Mouse (Mus musculus): ENCODE measurements around the gene Farp2. TPM values are rescaled to one million over a fixed set of nuclear protein-coding genes. Genes with fewer than 3 reads are reported as not detected.
"Not testable (repeated sequence)": the region's sequence is repeated elsewhere in the genome, so short reads cannot be mapped to it uniquely, and the experiment has no call there.

Gene Farp2
- polyA plus RNA-seq, 1 experiment from 2014 or later, result 4.6 TPM

GRCm38 (mm10) chr1:93506944-93507676, 4.8 kb upstream of the Farp2 start:
- H3K27ac ChIP-seq, result no peak overlapping the region
- H3K9ac ChIP-seq (replicated peaks), result no peak overlapping the region
- no peak overlapping the region for H3K4me2 ChIP-seq (replicated peaks)
- peaks cover 48% of the 10 kb centered on the region for H3K36me3 ChIP-seq
- H3K9me3 ChIP-seq, result no peaks in the 10 kb centered on the region
- ATAC-seq, result peak; percentile 47; the same call in 1 of the 2 replicates
- H3K4me1 ChIP-seq (replicated peaks), result peaks cover 7% of the 10 kb centered on the region
- H3K27me3 ChIP-seq, result no peaks in the 10 kb centered on the region
- H3K4me3 ChIP-seq (replicated peaks), result no peak overlapping the region
- 50% methylated on average over 10 of the region's 10 CpGs for WGBS

GRCm38 (mm10) chr1:93508576-93508975, 3.3 kb upstream of the Farp2 start:
- H3K4me3 ChIP-seq (replicated peaks); H3K9ac ChIP-seq (replicated peaks); H3K9me3 ChIP-seq; ATAC-seq; H3K27ac ChIP-seq; H3K27me3 ChIP-seq; H3K4me2 ChIP-seq (replicated peaks): not testable (repeated sequence)
- 47% methylated on average over 1 of the region's 1 CpGs for WGBS
- Histone ChIP-seq H3K4me1 (replicated peaks) (peaks cover 18% of the 10 kb centered on the region), H3K36me3 (peaks cover 40% of the 10 kb centered on the region)

- peaks cover 18% of the 10 kb centered on the region for H3K4me1 ChIP-seq (replicated peaks)
- H3K4me3 ChIP-seq (replicated peaks), result peak overlapping the region; percentile 71
- H3K36me3 ChIP-seq, result peaks cover 16% of the 10 kb centered on the region
- peak overlapping the region; percentile 89 for H3K4me2 ChIP-seq (replicated peaks)
- 2% methylated on average over 15 of the region's 15 CpGs for WGBS
- no peaks in the 10 kb centered on the region for H3K27me3 ChIP-seq
- H3K27ac ChIP-seq, result peak overlapping the region; percentile 69
- H3K9ac ChIP-seq (replicated peaks), result peak overlapping the region; percentile 85
- peak; percentile 74 for ATAC-seq
- H3K9me3 ChIP-seq, result no peaks in the 10 kb centered on the region
Observed at GRCm38 (mm10) chr1:93512351-93512690, 442 bp downstream of the Farp2 start.

DNA sequence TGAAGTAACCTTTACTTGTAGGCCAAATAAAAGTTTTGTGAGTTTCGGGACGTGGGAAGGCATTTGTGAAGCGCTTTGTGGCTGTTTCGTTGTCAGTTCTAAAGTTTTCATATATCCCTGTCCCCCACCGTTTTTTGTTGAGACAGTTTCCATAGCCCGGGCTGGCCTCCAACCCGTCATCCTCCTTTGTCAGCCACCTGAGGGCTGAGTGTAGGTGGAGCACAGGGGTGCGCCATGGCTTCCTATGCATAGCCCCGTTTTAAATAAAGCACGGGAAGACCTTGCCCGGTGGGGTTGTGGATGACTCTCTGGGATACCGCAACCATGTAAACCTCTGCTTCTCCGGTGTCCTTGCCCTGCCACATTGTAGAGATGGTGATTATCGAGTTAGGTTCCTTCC, 1.3 kb downstream of the Farp2 start:
- Histone ChIP-seq H3K27ac (no peak overlapping the region), H3K4me1 (replicated peaks) (peaks cover 18% of the 10 kb centered on the region), H3K9me3 (no peaks in the 10 kb centered on the region), H3K9ac (replicated peaks) (no peak overlapping the region), H3K4me2 (replicated peaks) (peak overlapping the region; percentile 89; the same call in 1 of the 2 replicates), H3K4me3 (replicated peaks) (no peak overlapping the region), H3K27me3 (no peaks in the 10 kb centered on the region), H3K36me3 (peaks cover 10% of the 10 kb centered on the region; the same call in 1 of the 2 replicates)
- 78% methylated on average over 14 of the region's 14 CpGs for WGBS
- no peak for ATAC-seq

- ATAC-seq, result no peak
Observed at GRCm38 (mm10) chr1:93521491-93521890, 9.6 kb downstream of the Farp2 start.

GRCm38 (mm10) chr1:93522325-93522724, 10.4 kb downstream of the Farp2 start:
- H3K27ac ChIP-seq, result no peak overlapping the region
- 77% methylated on average over 1 of the region's 1 CpGs for WGBS
- no peaks in the 10 kb centered on the region for H3K27me3 ChIP-seq
- H3K4me3 ChIP-seq (replicated peaks), result no peak overlapping the region
- H3K4me1 ChIP-seq (replicated peaks), result no peaks in the 10 kb centered on the region
- no peak overlapping the region for H3K4me2 ChIP-seq (replicated peaks)
- no peaks in the 10 kb centered on the region for H3K36me3 ChIP-seq
- no peak for ATAC-seq
- H3K9ac ChIP-seq (replicated peaks), result no peak overlapping the region
- H3K9me3 ChIP-seq, result no peaks in the 10 kb centered on the region

More at GRCm38 (mm10) chr1:93521491-93521890, 9.6 kb downstream of the Farp2 start:
- WGBS, result 81% methylated on average over 2 of the region's 2 CpGs
- H3K9ac ChIP-seq (replicated peaks), result no peak overlapping the region
- no peaks in the 10 kb centered on the region for H3K36me3 ChIP-seq
- H3K4me2 ChIP-seq (replicated peaks), result no peak overlapping the region
- H3K27ac ChIP-seq, result no peak overlapping the region
- H3K27me3 ChIP-seq, result no peaks in the 10 kb centered on the region
- no peaks in the 10 kb centered on the region for H3K4me1 ChIP-seq (replicated peaks)
- H3K4me3 ChIP-seq (replicated peaks), result no peak overlapping the region
- no peaks in the 10 kb centered on the region for H3K9me3 ChIP-seq

GRCm38 (mm10) chr1:93529801-93530200, 17.9 kb downstream of the Farp2 start:
- no peaks in the 10 kb centered on the region for H3K4me1 ChIP-seq (replicated peaks)
- no peak overlapping the region for H3K4me3 ChIP-seq (replicated peaks)
- H3K9me3 ChIP-seq, result no peaks in the 10 kb centered on the region
- H3K36me3 ChIP-seq, result peaks cover 12% of the 10 kb centered on the region; the same call in 1 of the 2 replicates
- H3K27ac ChIP-seq, result no peak overlapping the region
- no peak for ATAC-seq
- no peaks in the 10 kb centered on the region for H3K27me3 ChIP-seq
- no peak overlapping the region for H3K9ac ChIP-seq (replicated peaks)
- 93% methylated on average over 6 of the region's 6 CpGs for WGBS
- H3K4me2 ChIP-seq (replicated peaks), result no peak overlapping the region

DNA sequence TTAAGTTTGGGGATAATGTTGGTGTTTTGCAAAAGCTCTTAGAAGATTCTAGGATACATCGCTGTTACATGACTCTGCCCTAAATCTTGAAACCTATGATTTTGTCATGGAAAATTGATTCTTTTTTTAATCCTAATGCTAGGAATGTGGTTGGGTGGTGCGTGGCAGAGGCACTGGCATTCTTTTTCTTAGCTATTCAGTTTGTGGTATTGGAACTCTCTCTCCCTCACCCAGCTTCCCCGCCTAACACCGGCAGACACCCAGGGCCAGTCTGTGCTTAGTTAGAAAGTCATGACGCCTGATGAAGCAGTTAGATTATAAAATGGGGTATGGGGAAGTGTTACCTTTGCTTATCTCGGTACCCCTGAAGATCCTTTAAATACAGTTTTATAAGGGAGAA, 25.3 kb downstream of the Farp2 start:
- H3K27ac ChIP-seq, result no peak overlapping the region
- no peaks in the 10 kb centered on the region for H3K4me1 ChIP-seq (replicated peaks)
- H3K4me3 ChIP-seq (replicated peaks), result no peak overlapping the region
- 91% methylated on average over 6 of the region's 6 CpGs for WGBS
- H3K27me3 ChIP-seq, result no peaks in the 10 kb centered on the region
- H3K9ac ChIP-seq (replicated peaks), result no peak overlapping the region
- H3K9me3 ChIP-seq, result no peaks in the 10 kb centered on the region
- peaks cover 1% of the 10 kb centered on the region; the same call in 1 of the 2 replicates for H3K36me3 ChIP-seq
- H3K4me2 ChIP-seq (replicated peaks), result no peak overlapping the region
- no peak for ATAC-seq

DNA sequence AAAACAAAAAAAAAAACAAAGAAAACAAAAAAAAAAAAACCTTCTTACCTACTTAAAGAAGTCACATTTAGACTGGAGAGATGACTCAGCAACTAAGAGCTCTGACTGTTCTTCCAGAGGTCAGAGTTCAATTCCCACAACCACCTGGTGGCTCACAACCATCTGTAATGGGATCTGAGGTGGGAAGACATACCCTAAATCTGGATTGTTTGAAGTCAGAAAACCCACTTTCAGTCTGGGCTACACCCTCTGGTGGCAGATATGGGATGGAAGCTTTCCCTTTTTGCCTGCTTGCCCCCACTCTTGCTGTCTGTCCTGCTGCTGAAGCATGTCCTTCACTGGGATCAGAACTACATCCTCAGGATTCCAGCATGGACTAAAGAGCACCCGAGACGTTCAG, 31.3 kb downstream of the Farp2 start:
- Histone ChIP-seq H3K9me3 (no peaks in the 10 kb centered on the region), H3K4me1 (replicated peaks) (no peaks in the 10 kb centered on the region), H3K9ac (replicated peaks) (no peak overlapping the region), H3K4me3 (replicated peaks) (no peak overlapping the region), H3K27ac (no peak overlapping the region), H3K27me3 (no peaks in the 10 kb centered on the region), H3K4me2 (replicated peaks) (no peak overlapping the region), H3K36me3 (no peaks in the 10 kb centered on the region)
- 86% methylated on average over 2 of the region's 2 CpGs for WGBS
- no peak for ATAC-seq

GRCm38 (mm10) chr1:93547286-93547685, 35.4 kb downstream of the Farp2 start:
- 97% methylated on average over 1 of the region's 1 CpGs for WGBS
- H3K27me3 ChIP-seq, result no peaks in the 10 kb centered on the region
- no peak for ATAC-seq
- no peak overlapping the region for H3K4me3 ChIP-seq (replicated peaks)
- H3K27ac ChIP-seq, result no peak overlapping the region
- H3K4me2 ChIP-seq (replicated peaks), result no peak overlapping the region
- no peaks in the 10 kb centered on the region for H3K4me1 ChIP-seq (replicated peaks)
- H3K9ac ChIP-seq (replicated peaks), result no peak overlapping the region
- H3K36me3 ChIP-seq, result no peaks in the 10 kb centered on the region
- H3K9me3 ChIP-seq, result no peaks in the 10 kb centered on the region

- ATAC-seq, result no peak
- Histone ChIP-seq H3K4me2 (replicated peaks) (no peak overlapping the region), H3K4me3 (replicated peaks) (no peak overlapping the region), H3K27ac (no peak overlapping the region), H3K4me1 (replicated peaks) (no peaks in the 10 kb centered on the region), H3K36me3 (no peaks in the 10 kb centered on the region), H3K9ac (replicated peaks) (no peak overlapping the region), H3K27me3 (no peaks in the 10 kb centered on the region), H3K9me3 (no peaks in the 10 kb centered on the region)
- WGBS, result 84% methylated on average over 5 of the region's 5 CpGs
Observed at GRCm38 (mm10) chr1:93551427-93551826, 39.5 kb downstream of the Farp2 start.

DNA sequence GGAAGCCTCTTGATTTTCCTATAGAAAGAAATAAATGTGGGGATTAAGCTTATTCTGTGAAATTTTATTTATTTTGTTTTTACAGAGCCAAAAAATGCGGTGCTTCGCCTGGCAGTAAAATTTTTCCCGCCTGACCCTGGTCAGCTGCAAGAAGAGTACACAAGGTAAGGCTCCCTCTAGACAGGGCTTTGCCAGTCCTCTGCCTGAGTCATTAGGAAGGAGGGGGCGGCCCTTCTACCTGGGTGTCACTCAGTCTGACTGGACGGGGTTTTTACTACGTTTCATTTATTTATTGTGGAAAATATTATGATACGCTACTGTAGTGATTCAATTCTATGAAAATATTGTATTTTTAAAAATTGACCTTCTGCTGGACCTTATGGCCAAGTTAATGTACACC, 51.3 kb downstream of the Farp2 start:
- H3K9ac ChIP-seq (replicated peaks), result no peak overlapping the region
- no peak overlapping the region for H3K4me3 ChIP-seq (replicated peaks)
- no peaks in the 10 kb centered on the region for H3K4me1 ChIP-seq (replicated peaks)
- WGBS, result 88% methylated on average over 7 of the region's 7 CpGs
- ATAC-seq, result no peak
- H3K9me3 ChIP-seq, result no peaks in the 10 kb centered on the region
- no peak overlapping the region for H3K4me2 ChIP-seq (replicated peaks)
- 0 out of 2 replicates have a peak, but pooled peaks cover 2% of the 10 kb centered on the region for H3K36me3 ChIP-seq
- no peak overlapping the region for H3K27ac ChIP-seq
- no peaks in the 10 kb centered on the region for H3K27me3 ChIP-seq

- Histone ChIP-seq H3K36me3 (0 out of 2 replicates have a peak, but pooled peaks cover 2% of the 10 kb centered on the region), H3K27ac (no peak overlapping the region), H3K4me2 (replicated peaks) (no peak overlapping the region), H3K27me3 (no peaks in the 10 kb centered on the region), H3K9me3 (no peaks in the 10 kb centered on the region), H3K4me1 (replicated peaks) (no peaks in the 10 kb centered on the region), H3K9ac (replicated peaks) (no peak overlapping the region), H3K4me3 (replicated peaks) (no peak overlapping the region)
- ATAC-seq, result no peak
- 82% methylated on average over 1 of the region's 1 CpGs for WGBS
Observed at GRCm38 (mm10) chr1:93563649-93564048, 51.8 kb downstream of the Farp2 start.
